Mouse (Mus musculus): ENCODE measurements around the gene Foxn3. TPM values are rescaled to one million over a fixed set of nuclear protein-coding genes. Genes with fewer than 3 reads are reported as not detected.

Foxn3 gene
- 51.2 TPM for polyA plus RNA-seq (2014; fragmentation: Illumina TruSeq; extraction: RNeasy Lipid Tissue Mini Kit (QIAGEN cat#74804))

DNA sequence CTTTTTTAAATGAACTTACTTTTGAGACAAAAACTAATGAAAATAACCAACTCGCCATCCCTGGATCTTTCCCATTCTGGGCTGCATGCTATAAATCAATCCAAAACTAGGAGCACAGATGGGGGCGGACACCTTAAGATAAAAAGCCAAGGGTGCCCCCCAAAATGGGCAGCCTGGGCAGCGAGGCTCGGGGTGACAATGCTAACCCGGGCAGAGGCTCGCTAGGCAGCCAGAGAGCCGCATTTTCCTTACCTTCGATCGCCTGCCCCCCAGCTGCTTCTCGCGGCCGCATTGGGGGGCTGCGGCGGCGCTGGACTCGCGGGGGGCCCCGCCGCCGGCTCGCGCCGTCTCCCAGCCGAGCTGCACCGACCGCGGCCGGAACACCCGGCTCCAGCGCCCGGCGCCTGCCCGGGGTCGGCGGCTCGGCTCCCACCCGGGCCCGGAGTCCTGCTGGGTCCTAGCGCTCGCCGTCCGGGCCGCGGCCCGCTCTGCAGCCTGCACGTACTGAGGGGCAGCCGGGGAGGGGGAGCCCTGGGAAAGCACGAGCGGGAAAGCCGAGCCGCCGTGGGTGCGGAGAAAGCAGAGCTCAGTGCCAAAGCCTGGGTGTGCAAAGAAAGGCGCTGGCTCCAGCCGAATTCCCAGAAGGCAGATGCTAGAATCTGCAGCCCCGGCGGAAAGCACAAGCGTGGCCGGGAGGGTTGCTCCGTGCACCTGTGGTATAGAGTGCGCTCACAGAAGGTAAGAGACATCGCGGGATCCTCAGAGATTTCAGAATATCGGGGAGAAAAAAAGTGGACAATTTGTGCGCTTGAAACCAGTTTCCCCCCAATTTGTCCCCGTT, at the start of gene Foxn3:
TSS of gene Foxn3 (minus strand) at position 364 of the 841 bp plus-strand sequence.

